Mouse (Mus musculus): ENCODE measurements around the gene Tm7sf3. TPM values are rescaled to one million over a fixed set of nuclear protein-coding genes. Genes with fewer than 3 reads are reported as not detected.

Gene Tm7sf3
- 20.2 to 24.6 TPM (median 21.3 TPM) in 3 replicates for total RNA-seq (2017)

DNA sequence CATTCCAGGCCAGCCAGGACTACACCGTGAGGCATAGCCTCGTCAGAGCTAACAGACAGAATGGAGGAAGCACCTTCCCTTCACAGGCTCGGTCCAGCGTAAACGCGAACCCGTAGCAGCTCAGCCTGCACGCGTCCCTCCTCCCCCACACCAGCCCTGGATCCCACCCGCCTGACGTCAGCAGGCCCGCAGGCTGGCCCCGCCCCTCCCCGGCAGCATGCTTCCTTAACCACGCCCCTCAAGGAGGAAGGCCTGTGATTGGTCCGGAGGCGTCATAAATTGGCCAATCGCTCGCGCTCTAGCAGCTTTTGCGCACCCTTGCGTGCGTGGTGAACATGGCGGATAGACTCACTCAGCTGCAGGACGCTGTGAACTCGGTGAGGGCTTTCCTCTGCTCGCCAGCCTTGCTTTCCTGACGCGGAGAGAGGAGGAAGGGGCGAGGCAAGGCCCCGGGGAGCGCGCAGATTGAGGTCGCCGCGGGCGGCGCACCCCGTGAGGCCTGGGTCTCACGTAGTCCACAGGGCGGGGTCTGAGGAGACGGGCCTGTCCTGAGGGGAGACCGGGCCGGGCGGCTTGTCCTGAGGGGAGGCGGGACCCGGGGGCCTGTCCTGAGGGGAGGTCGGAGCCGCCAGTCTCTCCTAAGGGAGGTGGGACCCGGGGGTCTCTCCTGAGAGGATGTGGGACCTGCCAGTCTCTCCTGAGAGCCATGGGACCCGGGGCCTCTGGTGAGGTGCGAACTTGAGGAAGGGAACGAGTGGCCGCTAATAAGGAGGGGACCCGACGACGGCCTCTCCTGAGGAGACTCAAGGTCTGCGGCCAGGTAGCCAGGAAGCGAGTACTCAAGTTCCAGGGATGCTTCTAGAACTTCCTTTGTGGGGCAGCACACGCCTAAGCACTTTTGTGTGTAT, at the start of gene Tm7sf3, which contains the start of gene Med21:
Gene Tm7sf3, minus strand, starts transcription at position 549 of the 908 bp plus-strand sequence.
Gene Med21, plus strand, starts transcription at position 272 of the 908 bp plus-strand sequence.
- peak; percentile 98 for ATAC-seq (replicated peaks; ENCODE audit: insufficient number of reproducible peaks, low FRiP score, low TSS enrichment, poor library complexity, severe bottlenecking)

DNA sequence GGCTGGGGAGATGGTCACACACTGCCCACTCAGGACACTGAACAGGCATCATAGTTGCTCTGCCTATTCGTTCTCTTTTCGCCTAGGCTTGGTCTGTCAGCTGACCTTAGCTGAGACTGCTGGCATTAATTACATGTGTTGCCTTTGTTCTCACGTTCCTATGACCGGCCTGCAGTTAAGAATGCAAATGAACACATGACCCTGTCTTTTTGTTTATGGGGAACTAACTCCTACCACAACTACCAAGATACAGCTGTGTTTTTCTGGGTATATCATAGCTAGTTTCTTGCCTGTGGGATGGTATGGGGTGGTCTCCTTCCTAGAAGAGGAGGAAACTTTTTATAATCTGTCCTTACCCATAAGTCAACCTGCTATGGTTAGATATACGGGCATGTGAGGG, 46.2 kb upstream of the Tm7sf3 start:
- no peak for ATAC-seq (replicated peaks; ENCODE audit: insufficient number of reproducible peaks, low FRiP score, low TSS enrichment, poor library complexity, severe bottlenecking)

GRCm38 (mm10) chr6:146688010-146688409, 45.4 kb upstream of the Tm7sf3 start:
- ATAC-seq (replicated peaks; ENCODE audit: insufficient number of reproducible peaks, low FRiP score, low TSS enrichment, poor library complexity, severe bottlenecking): no peak

GRCm38 (mm10) chr6:146686463-146687196, 44.0 kb upstream of the Tm7sf3 start:
- peak; percentile 92 for ATAC-seq (replicated peaks; ENCODE audit: insufficient number of reproducible peaks, low FRiP score, low TSS enrichment, poor library complexity, severe bottlenecking)

DNA sequence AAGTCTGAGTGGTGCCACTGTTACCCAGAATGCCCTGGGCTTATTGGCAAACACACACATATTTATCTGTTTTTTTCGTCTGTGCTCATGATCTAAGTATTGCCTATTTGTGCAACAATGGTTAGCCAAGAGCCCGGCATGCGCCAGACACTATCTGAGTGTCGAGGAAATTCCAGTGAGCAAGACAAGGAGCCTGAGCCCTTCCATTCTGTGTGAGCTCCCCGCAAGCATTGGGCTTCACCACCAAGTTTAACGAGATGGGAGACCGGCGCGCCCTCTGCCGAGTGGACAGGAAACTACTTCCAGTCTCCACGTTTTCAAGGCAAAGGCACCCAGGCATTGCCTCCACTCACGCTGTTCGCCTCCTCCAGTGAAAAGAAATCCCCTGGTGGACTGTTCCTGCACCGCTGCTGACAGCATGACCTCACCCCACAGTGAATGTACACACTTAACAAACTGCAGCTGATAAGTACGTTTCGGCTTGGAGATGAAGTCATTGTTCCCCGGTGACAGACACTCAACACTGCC, 43.2 kb upstream of the Tm7sf3 start:
- ATAC-seq (replicated peaks; ENCODE audit: insufficient number of reproducible peaks, low FRiP score, low TSS enrichment, poor library complexity, severe bottlenecking): no peak; the same call in 1 of the 2 replicates

- ATAC-seq (replicated peaks; ENCODE audit: insufficient number of reproducible peaks, low FRiP score, low TSS enrichment, poor library complexity, severe bottlenecking): no peak
Measured at GRCm38 (mm10) chr6:146683881-146684280, 41.3 kb upstream of the Tm7sf3 start.

DNA sequence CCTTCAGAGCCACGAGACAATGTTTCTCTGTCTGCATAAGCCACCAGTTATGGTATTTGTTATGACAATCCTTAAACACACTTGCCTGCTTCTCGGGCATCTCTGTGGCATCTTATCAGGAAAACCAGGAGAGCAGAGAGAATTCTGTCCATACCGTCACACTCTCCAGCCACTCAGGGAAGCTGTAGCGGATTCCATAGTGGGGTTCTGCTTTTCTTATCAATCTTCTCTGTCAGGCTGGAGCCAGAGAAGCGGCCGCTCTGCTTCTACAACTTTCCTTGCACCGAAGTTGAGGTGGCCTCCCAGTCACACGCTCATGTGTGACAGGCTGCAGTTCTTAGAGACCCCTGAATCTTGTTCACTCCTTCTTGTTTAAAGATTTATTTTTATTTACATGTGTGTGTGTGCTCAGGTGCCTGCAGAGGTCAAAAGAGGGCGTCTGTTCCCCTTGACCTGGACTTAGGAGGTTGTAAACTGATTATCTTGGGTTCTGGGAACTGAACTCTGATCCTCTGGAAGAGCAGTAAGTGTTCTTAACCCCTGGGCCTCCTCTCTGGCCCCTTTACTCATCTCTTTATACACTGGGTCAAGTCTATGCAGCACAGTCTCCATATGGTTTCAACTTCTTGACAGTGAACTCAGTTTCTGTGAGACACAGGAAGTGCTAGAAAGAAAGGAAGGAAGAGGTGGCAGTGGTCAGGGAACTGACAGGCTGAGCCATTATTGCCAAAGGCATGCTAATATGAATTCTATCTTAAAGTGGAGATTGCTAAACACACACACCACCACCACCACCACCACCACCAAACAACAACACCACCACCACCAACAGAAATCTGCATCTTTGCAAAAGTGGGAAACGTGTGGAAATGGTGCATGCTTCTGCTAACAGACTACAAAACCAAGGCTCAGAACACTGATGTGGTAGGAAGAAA, 35.8 kb upstream of the Tm7sf3 start:
- no peak for ATAC-seq (replicated peaks; ENCODE audit: insufficient number of reproducible peaks, low FRiP score, low TSS enrichment, poor library complexity, severe bottlenecking)

- no peak for ATAC-seq (replicated peaks; ENCODE audit: insufficient number of reproducible peaks, low FRiP score, low TSS enrichment, poor library complexity, severe bottlenecking)
Measured at GRCm38 (mm10) chr6:146676904-146677303, 34.3 kb upstream of the Tm7sf3 start.

DNA sequence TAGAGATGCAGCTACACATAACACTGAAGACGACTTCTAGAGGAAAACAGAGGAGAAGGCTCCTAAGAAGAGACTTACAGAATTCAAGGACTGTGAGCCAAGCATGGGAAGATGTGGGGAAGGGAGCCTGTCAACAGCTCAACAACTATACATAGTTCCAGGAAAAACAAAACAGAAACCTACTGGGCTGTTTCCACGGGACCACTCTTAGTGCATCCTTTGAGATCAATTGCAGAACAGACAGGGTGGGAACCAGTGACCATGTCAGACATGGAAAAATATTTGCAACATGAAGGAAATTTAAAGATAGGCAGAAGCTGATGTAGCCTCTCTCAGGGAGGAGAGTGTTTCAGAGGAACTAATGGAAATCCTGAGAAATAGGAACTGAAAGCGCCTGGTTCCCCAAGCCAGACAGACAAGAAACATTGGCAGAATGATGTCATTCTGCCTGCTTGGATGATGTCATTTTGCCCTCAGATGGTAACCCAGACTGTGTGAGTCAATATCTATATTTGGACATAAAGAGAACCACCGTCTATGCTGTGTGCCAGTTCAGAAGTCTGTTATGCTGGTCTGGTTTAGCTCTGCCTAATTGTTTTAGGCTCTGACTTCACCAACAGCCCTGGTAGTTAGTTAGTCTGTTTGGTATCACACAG, 32.4 kb upstream of the Tm7sf3 start:
- peak; percentile 89 for ATAC-seq (replicated peaks; ENCODE audit: insufficient number of reproducible peaks, low FRiP score, low TSS enrichment, poor library complexity, severe bottlenecking)

- no peak for ATAC-seq (replicated peaks; ENCODE audit: insufficient number of reproducible peaks, low FRiP score, low TSS enrichment, poor library complexity, severe bottlenecking)
Measured at GRCm38 (mm10) chr6:146674420-146674819, 31.8 kb upstream of the Tm7sf3 start.

DNA sequence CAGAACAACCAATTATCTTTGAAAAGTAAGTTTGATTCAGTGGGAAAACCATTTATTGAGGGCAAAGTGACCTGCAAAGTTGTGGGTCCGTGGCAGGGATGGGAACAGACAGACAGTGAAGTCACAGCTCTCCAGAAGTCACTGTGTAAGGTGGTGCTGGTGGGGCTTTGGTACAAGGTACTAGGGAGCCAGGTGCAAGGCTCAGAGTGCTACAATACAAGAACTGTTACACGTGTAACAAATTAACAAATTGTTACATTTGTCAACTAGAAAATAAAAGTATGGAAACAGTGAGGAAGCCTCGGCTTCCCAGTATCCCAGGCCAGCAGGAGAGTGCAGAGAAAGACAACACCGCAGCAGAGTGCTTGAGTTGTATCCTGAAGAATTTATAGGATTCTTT, 31.1 kb upstream of the Tm7sf3 start:
- ATAC-seq (replicated peaks; ENCODE audit: insufficient number of reproducible peaks, low FRiP score, low TSS enrichment, poor library complexity, severe bottlenecking): no peak

- ATAC-seq (replicated peaks; ENCODE audit: insufficient number of reproducible peaks, low FRiP score, low TSS enrichment, poor library complexity, severe bottlenecking): no peak
Measured at GRCm38 (mm10) chr6:146672106-146672505, 29.5 kb upstream of the Tm7sf3 start.

DNA sequence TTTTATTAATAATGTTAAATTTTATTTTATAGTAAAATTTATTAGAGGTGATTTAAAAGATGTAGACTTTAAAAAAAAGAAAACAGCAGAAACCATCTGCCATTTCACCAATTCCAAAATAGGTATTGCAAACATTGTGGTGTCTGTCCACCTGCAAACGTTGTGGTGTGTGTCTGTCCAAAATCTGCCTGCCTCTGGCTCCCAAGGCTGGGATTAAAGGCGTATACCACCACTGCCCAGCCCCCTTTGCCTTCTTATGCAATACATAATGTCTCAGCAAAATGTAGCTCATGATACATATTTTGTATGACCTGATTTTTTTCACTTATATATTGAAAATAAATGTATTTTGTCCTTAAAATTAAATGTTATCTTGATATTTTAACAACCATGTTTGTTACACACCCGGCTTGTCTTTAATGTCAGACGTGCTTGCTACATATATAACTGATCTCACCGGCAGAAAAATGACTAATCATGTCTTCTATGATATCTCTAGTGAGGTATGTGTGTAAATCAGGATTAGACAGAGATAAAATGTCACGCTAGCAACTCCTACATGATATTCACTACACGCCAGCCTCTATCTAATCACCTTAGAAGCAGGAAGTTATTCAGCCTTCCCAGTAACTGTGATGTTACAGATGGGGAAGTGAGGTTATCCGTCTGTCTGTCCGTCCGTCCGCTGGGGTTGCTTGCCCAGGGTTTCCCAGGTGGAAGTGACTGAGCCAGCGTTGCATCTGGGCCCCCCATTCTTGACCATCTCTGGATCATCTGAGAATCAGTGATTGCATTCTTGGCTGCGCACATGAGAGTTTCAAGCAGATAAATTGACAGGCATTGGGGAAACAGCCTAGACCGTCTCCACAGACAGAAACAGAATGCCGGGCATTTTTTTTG, 28.6 kb upstream of the Tm7sf3 start:
- no peak for ATAC-seq (replicated peaks; ENCODE audit: insufficient number of reproducible peaks, low FRiP score, low TSS enrichment, poor library complexity, severe bottlenecking)

GRCm38 (mm10) chr6:146668606-146669005, 26.0 kb upstream of the Tm7sf3 start:
- no peak for ATAC-seq (replicated peaks; ENCODE audit: insufficient number of reproducible peaks, low FRiP score, low TSS enrichment, poor library complexity, severe bottlenecking)

DNA sequence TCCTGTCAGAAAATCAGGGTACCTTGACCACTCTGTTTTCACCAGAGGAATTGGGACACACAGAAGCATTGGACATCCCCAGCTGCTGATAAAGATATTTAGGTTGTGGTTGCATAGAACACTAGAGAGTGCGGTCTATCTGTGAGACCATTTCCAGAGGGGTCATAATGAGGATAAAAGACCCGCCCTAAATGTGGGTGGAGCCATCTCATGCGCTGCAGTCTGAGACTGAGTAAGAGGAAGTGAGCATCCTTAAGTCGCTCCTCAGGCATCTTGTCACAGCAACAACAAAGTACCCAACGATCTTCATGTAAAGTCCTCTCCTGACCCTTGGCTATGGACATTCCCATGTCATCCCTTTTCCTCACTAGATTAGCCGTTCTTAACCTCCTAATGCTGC, 24.2 kb upstream of the Tm7sf3 start:
- no peak for ATAC-seq (replicated peaks; ENCODE audit: insufficient number of reproducible peaks, low FRiP score, low TSS enrichment, poor library complexity, severe bottlenecking)

GRCm38 (mm10) chr6:146665408-146665807, 22.8 kb upstream of the Tm7sf3 start:
- ATAC-seq (replicated peaks; ENCODE audit: insufficient number of reproducible peaks, low FRiP score, low TSS enrichment, poor library complexity, severe bottlenecking): no peak

DNA sequence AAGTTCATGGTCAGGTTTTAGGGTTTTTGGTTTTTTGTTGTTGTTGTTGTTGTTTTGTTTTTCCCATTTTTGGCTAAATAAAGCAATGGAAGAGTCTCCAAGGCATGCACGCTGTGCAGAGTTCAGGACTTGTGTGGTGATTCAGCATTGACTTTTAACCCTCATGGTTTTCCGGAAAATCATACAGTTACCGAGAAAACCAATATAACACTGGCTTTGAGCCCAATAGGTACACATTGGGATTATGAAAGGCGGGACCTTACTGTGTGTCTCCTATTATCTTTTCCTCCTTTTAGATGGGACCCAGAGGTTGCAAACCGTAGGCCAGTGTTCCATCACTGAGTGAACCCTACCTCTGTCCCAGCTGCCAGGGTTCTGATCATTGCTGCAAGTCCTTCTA, 22.3 kb upstream of the Tm7sf3 start:
- ATAC-seq (replicated peaks; ENCODE audit: insufficient number of reproducible peaks, low FRiP score, low TSS enrichment, poor library complexity, severe bottlenecking): no peak
